Mouse (Mus musculus) T-helper 17 cell (primary cell): ENCODE results near the gene Rragc.
"Not testable (repeated sequence)": the region's sequence is repeated elsewhere in the genome, so short reads cannot be mapped to it uniquely, and the experiment has no call there.

Experiments used
- in situ Hi-C, 2 experiments: fragments of 300-600 bp; cut with MboI, MseI; formaldehyde crosslinking; loops; 1 replicate in 1 of 2; 2 replicates in 1 of 2; pipeline ENCODE4 v1.15.1; 2025; ENCODE audit warnings: high pct_unique_total_duplicates in 2 of 2

Gene Rragc

DNA sequence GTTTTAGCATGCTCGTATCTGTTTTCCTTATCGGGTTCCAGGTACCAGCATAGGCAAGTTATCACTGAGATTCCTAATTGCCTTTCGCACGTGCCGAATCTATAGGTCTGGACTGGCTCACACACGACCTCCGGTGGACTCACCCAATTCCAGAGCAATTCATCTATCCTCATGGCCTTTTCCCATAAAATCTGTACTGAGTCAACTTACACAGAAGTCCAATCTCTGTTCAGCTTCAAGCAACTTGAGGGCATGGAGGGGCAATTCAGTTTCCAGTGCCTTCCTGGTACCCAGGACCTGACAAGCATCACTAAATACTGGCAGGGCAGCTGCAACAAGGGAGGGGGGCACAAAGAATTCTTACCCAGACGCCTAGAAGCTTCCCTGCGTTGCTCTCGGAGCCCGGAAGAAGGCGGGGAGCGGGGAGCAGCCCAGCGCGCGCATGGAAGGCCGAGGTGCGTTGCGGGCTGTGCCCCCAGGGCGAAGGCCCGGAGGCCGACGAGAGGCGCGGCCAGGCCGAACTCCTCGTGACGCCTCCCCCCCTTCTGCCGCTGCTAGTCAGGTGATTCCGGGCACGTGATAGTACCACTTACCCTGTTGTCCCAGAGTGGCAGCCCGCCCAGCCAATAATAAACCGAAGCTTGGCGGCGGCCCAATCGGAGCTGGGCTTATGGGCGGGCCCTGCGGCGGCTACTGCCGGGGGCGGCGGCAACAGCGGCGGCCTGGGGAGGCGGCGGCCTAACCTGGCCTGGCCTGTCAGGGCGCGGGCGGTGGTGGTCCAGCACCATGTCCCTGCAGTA, at the start of gene Rragc:
Rragc (plus strand) TSS at position 699 of the 800 bp plus-strand sequence.
- in situ Hi-C loops: loop anchor here (5.0 to 25.0 kb wide), 6 partner anchors 330 to 1220 kb away; partner anchors contain the start of genes Zc3h12a (in 2 of the 2) and Ppie (in 1 of the 2)

DNA sequence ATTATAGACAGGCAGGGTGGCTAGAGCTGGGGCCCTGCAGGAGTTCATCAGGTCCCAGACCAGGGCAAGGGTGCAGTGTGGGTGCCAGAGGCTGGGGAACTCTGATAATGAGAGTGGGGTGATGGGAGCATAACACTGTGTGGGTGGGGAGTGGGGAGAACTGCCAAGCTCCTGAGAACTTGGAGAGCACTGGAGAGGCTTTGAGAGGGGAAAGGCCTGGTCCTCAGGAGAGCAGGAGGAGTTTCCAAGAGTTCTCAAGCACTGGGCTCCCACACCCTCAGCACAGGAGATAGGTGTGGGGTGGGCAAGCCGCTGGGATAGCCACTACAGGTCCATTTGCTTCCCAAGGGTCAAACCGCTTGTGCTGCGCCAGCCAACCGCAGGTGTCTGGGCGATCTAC, 23.5 kb upstream of the Rragc start:
- in situ Hi-C loops: loop anchor here in 1 of 2 experiments (10.0 kb wide), 1 partner anchor 1129 kb away; no protein-coding TSS in a partner anchor

DNA sequence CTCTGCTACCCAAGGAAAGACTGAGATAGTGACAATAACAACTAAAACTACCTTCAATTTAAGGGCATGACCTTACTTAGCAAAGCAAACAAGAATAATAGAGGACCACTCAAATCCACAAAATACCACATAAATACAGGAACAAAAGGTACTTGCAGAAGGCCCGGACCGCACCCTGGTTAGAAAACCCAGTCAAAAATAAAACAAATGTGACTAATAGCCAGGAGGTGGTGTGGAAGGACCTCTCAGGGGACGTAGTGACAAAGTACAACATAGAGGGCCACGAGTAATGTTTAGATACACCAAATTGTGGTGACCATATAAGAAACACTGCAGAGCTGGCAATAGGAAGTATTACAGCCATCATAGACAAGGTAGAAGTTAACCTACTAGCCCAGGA, 23.0 kb upstream of the Rragc start:
- in situ Hi-C loops: loop anchor here in 1 of 2 experiments (10.0 kb wide), 1 partner anchor 1129 kb away; no protein-coding TSS in a partner anchor

DNA sequence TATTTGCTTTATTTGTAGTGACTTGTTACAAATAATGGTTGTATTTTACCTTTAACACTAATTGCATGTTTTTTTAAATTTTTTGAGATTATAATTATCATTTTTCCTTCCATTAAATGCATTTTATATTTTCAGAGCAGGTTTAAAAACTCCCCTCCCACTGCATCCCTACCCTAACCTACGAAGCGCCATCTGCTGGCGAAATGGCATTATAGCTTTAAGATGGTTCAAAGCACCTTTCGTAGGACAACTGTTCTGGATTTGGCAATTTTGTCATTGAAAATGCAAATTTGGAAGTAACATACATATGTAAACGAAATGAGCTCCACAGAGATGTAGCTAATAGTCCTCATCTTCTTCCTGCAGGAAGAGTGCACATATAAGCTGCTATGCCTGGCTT, 18.6 kb upstream of the Rragc start:
- in situ Hi-C loops: loop anchor here in 1 of 2 experiments (10.0 kb wide), 1 partner anchor 1134 kb away; no protein-coding TSS in a partner anchor

DNA sequence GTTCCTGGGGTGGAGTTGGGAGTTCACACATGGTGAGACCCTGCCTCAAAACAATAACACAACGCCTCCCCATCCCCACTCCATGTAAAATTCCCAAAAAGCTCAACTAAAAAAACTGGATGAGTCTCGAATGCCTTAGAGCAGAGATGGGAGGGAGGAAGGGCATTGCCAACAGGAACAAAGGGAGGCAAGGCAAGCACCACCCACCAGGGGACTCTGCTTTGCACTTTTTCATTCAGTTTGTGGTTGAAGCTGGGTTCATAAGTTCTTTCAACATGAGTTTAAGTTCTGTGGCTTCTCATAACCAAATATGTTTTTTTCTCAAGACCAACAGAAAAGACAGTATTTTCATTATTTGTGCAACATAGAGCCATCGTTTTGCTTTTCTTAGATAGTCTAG, 13.8 kb upstream of the Rragc start:
- in situ Hi-C loops: loop anchor here (5.0 to 25.0 kb wide), 5 partner anchors 151 to 1234 kb away; partner anchors contain the start of genes Akirin1 (in 1 of the 2), Ppie (in 1 of the 2) and Zc3h12a (in 1 of the 2)

- in situ Hi-C loops: loop anchor here (5.0 to 25.0 kb wide), 5 partner anchors 152 to 1233 kb away; partner anchors contain the start of genes Akirin1 (in 1 of the 2), Ppie (in 1 of the 2) and Zc3h12a (in 1 of the 2)
These were observed 12.7 kb upstream of the Rragc start, which contains the start of gene Mycbp for GRCm38 (mm10) chr4:123904333-123905125. Mycbp (plus strand) TSS chr4:123904832.

DNA sequence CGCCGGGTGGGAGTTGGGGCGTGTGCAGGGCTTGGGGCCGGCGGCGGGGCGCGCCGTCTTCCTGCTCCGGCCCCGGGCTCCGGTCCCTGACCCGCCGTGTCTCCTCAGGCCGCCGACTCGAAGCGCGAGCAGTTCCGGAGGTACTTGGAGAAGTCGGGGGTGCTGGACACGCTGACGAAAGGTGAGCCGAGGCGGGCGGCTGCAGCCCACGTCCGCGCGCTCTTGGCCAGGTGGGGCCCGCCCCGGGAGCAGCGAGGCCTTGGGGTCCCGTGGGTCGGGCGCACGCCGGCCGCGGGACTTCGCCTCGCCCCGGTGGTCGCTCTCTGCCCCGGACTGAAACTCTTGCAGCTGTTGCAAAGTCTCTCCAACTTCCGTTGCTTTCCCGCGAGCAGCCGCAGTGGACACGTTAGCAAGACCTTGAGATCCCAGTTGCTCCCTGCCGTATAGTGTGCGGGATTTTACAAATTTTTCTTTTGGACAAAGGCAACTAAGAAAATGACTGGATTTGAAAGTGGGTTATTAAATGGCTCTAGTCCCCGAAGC, 12.0 kb upstream of the Rragc start:
- in situ Hi-C loops: loop anchor here (25.0 kb wide), 4 partner anchors 318 to 1232 kb away; partner anchors contain the start of genes Ppie (in 1 of the 2) and Zc3h12a (in 1 of the 2)

GRCm38 (mm10) chr4:123911503-123911902, 5.7 kb upstream of the Rragc start:
- in situ Hi-C loops: loop anchor here (25.0 kb wide), 4 partner anchors 324 to 1226 kb away; partner anchors contain the start of genes Ppie (in 1 of the 2) and Zc3h12a (in 1 of the 2)

GRCm38 (mm10) chr4:123912431-123912830, 4.8 kb upstream of the Rragc start:
- in situ Hi-C loops: loop anchor here (25.0 kb wide), 4 partner anchors 325 to 1225 kb away; partner anchors contain the start of genes Ppie (in 1 of the 2) and Zc3h12a (in 1 of the 2)

GRCm38 (mm10) chr4:123917548-123918140, 398 bp downstream of the Rragc start, which contains the start of gene 4930535I16Rik:
4930535I16Rik (minus strand) TSS chr4:123918022.
- in situ Hi-C loops: loop anchor here (5.0 to 25.0 kb wide), 6 partner anchors 330 to 1220 kb away; partner anchors contain the start of genes Zc3h12a (in 2 of the 2) and Ppie (in 1 of the 2)

GRCm38 (mm10) chr4:123918851-123919250, 1.6 kb downstream of the Rragc start:
- in situ Hi-C loops: loop anchor here (5.0 to 25.0 kb wide), 6 partner anchors 332 to 1218 kb away; partner anchors contain the start of genes Zc3h12a (in 2 of the 2) and Ppie (in 1 of the 2)

- in situ Hi-C loops: loop anchor here (25.0 kb wide), 4 partner anchors 334 to 1216 kb away; partner anchors contain the start of genes Ppie (in 1 of the 2) and Zc3h12a (in 1 of the 2)
These were observed 3.9 kb downstream of the Rragc start for GRCm38 (mm10) chr4:123921055-123921565.

GRCm38 (mm10) chr4:123927961-123928360, 10.7 kb downstream of the Rragc start:
- in situ Hi-C loops: no loop called here

- in situ Hi-C loops: loop anchor here in 1 of 2 experiments (10.0 kb wide), 1 partner anchor 755 kb away; no protein-coding TSS in a partner anchor
These were observed 12.7 kb downstream of the Rragc start for GRCm38 (mm10) chr4:123929994-123930393.

DNA sequence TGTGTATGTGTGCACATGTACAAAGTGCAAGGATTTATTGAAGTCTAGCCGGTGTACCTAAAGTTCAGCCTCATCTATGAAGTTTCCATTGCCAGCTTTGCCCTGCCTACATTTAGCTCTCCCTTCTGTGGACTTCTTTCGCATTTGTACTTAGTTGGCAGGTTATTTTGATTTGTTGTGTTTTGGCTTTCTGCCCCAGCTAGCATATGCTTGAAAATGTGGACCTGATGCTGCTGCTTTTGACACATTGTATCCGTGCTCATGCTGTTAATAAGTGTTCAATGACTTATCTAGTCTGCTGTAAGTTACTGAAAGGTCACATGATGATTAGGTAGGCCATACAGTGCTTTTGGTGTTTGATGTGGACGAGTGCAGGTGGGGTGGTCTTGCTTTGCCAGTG, 17.1 kb downstream of the Rragc start:
- in situ Hi-C loops: loop anchor here in 1 of 2 experiments (10.0 kb wide), 1 partner anchor 750 kb away; no protein-coding TSS in a partner anchor

GRCm38 (mm10) chr4:123936059-123936458, 18.8 kb downstream of the Rragc start:
- in situ Hi-C loops: loop anchor here in 1 of 2 experiments (10.0 kb wide), 1 partner anchor 749 kb away; no protein-coding TSS in a partner anchor

GRCm38 (mm10) chr4:123939838-123940237, 22.6 kb downstream of the Rragc start:
- in situ Hi-C loops: loop anchor here in 1 of 2 experiments (10.0 kb wide), 1 partner anchor 745 kb away; no protein-coding TSS in a partner anchor

DNA sequence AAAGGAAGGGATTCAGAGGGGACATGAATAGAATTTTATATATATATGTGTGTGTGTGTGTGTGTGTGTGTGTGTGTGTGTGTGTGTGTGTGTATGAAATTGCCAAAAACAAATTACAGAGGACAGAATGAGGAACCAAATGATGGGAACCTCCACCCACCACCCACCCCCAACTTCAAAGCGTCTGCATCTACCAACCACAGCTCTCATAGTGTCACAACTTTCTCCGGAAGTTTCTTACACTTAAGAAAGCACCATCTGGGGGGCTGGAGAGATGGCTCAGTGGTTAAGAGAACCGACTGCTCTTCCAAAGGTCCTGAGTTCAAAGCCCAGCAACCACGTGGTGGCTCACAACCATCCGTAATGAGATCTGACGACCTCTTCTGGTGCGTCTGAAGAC, 23.6 kb downstream of the Rragc start:
- in situ Hi-C loops: not testable (repeated sequence)

DNA sequence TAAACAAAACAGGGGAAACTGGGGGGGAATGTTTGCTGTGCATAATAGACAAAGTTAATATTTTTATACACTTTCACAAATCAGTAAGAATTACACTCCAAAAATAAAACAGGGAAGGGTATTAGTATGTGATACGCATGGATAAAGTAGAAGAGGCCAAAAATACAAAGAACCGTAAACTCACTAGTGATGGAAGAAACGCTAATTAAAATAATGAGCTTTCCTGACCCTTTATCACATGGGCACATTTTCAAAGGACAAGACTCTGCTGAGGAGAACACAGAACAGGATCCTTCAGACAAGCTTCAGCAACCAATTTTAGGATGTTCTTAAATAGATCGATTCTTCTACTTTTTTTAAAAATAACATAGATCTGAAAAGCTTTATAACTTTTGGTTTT, 29.5 kb downstream of the Rragc start:
- in situ Hi-C loops: no loop called here
